Mouse (Mus musculus) heart, postnatal 4 days (tissue): Measurements from ENCODE around the gene Cmtr1. TPM values are rescaled to one million over a fixed set of nuclear protein-coding genes. Genes with fewer than 3 reads are reported as not detected.
"Not testable (repeated sequence)": the region's sequence is repeated elsewhere in the genome, so short reads cannot be mapped to it uniquely, and the experiment has no call there.

Source experiments
- DNase-seq: peaks from one replicate; pipeline ENCODE4 v3.0.0; 2021
- total RNA-seq, 2 experiments: library from RNA; stranded (reverse); gene quantifications; 2 replicates each; pipeline ENCODE4 v1.2.3; 2021

The Cmtr1 gene
- 10 to 100 TPM; 56.9 to 70.7 TPM for total RNA-seq

DNA sequence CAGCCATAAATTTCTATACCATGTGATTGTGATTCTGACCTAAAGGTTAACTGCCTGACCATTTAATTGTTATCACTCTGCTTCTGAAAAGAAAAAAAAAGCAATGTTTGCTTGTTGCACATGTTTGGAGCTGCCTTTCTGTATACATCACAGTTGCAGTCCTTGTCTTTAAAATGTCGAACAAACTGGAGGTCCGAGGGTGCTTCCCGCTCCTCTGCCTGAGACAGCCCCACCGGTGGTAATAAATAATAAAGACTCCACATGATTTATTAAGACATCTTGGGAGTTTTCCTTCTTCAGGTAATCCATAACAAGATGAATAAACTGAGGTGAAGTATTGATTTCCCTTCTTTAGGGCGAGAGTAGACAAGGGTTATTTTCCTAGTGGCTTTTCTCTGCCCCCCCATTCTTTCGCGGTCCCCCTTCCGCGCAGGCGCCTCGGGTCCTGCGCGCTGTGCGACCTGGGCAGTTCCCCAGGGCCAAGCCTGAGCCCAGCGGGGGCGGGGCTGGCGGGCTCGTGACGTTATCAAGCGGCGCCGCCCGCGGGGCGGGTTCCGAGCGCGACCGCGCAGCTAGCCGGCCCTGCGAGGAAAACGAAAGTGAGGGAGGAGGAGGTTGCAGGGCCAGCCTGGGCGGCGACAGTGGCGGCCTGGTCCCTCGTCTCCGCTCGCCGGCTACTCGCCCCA, at the start of gene Cmtr1:
Gene Cmtr1 (plus strand): TSS at position 520 of the 686 bp plus-strand sequence.
- peak; percentile 98 for DNase-seq

DNA sequence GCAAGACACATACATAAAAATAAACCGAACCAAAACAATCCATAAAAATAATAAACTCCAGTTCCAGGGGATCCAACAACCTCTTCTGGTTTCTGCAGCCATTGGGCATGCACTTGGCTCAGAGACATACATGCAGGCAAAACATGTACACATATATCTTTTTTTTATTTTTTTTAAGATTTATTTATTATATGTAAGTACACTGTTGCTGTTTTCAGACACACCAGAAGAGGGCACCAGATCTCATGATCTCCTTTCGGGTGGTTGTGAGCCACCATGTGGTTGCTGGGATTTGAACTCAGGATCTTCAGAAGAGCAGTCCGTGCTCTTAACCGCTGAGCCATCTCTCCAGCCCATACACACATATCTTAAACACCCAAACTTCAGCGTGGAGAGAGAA, 46.9 kb upstream of the Cmtr1 start:
- DNase-seq, result not testable (repeated sequence)

DNA sequence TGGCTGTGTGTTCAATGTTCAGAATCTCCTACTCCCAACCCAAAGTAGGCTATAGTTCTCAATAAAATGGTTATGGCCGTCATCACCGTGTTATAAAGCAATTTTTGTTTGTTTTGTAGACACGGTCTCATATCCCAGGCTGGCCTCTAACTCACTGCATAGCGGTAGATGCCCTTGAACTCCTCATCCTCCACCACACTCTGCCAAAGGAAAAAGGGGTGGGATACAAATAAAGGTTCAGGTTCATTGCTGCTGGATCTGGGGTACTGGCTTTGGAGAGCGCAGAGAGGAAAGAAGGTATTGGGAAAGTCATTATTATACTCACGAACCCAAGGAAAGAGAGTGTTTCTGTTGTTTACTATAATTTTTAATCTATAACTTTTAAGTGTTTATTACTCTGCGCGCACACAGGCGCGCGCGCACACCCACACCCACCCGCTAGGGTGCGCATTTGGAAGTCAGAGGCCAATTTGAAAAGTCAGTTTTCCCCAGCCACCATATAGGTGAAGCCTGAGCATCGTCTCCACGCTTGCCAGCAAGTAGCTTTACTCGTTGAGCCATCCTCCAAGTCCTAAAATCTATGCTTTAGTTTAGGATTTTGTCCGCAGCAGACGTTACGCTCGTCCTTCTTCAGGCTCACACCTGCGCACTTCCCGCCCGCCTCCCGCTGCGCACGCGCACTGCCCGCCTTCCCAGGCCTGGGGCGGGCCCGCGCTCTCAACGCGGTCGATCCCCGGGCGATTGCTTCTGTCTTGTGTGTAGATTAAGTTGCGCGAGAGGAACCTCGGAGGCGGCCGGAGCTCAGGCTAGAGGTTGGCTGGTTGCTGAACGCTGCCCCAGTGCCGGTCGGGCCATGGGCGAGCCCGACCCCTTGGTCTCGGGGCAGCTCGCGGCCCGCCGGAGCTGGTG, 46.0 kb upstream of the Cmtr1 start, which contains the start of the genes Rnf8 and Gm28043:
Gene Rnf8 (plus strand): TSS at position 676 of the 909 bp plus-strand sequence.
Gene Gm28043 (plus strand): TSS at position 762 of the 909 bp plus-strand sequence.
- DNase-seq, result peak; percentile 96

DNA sequence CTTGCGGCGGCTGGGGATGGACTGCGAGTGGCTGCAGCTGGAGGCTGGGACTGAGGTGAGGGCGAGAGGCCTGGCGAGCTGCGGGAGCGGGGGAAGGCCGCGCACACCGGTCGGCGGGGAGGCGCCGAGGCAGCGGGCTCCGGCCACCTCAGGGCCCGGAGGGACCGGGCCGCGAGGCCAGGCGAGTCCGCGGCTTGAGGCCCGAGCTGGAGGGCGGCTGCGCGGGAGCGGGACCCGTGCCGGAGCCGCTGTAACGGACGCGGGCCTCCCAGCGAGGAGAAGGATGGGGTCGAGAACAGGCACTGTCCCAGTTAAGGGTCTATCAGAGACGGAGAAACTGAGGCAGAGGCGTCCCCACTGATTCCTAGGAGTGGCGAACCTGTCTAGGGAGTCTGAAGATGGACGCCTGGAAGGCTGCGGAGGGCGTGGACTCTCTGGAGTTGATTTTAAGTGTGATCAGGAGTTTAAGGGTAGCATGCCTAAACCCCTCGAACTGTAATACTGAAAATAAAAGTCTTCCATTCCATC, 45.3 kb upstream of the Cmtr1 start:
- no peak for DNase-seq

GRCm38 (mm10) chr17:29615616-29616015, 44.8 kb upstream of the Cmtr1 start:
- no peak for DNase-seq

- DNase-seq, result no peak
These were observed 41.2 kb upstream of the Cmtr1 start for GRCm38 (mm10) chr17:29619231-29619630.

DNA sequence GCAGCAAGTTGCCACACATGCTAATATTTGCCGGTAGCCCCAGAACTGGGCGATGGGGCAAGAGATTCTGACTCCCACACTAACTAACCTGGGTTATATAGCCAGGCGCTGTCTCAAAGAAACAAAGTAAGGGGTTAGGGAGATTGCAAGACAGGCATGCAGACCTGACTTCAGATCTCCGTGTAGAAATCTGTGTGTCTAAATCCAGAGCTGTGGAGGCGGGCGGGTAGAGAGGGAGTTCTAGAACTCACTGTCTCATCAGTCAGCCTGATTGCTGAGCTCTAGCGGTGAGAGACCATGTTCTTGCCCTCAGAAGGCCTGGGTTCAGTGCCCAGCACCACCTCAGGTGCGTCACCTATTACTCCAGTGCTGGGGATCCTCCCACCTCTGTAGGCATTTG, 36.9 kb upstream of the Cmtr1 start:
- no peak for DNase-seq

DNA sequence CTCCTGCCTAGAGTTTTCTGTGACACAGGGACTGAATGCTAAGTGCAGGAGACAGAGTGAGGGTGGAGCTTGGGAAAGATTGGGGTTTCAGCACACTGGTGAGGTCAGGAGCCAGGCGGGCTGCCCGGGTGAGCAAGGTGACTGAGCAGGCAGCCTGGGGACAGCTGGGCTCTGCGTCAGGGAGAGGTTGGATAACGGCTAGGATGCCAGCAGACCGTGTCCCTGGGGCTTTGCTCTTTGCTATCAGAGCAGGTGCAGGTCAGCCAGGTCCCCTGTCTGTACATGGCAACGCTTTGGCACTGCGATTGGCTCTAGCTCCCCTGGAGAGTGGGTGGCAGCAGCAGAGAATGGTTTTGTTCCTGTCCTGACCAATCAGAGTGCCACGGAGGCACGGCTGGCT, 33.1 kb upstream of the Cmtr1 start:
- no peak for DNase-seq

DNA sequence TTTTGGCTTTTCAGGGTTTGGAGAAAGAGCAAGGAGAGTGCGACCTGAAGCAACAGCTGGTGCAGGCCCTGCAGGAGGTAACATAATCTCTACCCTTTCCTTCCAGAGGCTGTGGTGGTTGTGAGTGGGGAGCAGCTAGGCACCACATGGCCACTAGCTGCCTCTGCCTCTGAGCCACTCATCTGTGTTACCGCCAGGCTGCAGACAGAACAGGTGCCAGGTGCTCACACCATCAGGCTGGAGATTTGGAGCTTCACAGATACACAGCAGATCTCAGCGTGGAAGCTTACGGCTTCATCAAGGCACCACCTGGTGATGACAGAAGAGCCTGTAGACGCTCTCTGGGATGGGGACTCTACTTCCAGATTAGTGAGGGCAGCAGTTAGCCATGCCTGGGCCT, 31.4 kb upstream of the Cmtr1 start:
- DNase-seq, result no peak

DNA sequence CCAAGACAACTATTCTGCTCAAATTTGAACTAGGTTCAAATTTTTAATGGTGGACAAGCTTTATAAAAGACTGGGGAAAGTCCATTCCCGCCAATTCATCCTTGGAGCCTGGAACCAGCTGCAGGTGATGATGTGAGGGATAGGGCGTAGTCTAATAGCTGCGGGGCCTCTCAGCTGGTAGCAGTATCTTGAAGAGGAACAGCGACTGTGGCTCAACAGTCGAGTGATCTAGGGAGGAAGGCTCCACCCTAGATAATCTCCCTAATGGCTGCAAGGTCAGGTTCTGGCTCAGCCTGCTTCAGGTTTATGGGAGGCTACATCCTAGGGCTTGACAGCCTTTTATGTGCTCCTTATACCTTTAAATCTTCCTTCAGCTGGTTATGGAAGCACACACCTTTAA, 30.8 kb upstream of the Cmtr1 start:
- no peak for DNase-seq

GRCm38 (mm10) chr17:29632312-29632711, 28.1 kb upstream of the Cmtr1 start:
- no peak for DNase-seq

GRCm38 (mm10) chr17:29635492-29635891, 24.9 kb upstream of the Cmtr1 start:
- no peak for DNase-seq

GRCm38 (mm10) chr17:29636118-29636517, 24.3 kb upstream of the Cmtr1 start:
- DNase-seq, result peak; percentile 56

GRCm38 (mm10) chr17:29637377-29637776, 23.0 kb upstream of the Cmtr1 start:
- peak; percentile 29 for DNase-seq

DNA sequence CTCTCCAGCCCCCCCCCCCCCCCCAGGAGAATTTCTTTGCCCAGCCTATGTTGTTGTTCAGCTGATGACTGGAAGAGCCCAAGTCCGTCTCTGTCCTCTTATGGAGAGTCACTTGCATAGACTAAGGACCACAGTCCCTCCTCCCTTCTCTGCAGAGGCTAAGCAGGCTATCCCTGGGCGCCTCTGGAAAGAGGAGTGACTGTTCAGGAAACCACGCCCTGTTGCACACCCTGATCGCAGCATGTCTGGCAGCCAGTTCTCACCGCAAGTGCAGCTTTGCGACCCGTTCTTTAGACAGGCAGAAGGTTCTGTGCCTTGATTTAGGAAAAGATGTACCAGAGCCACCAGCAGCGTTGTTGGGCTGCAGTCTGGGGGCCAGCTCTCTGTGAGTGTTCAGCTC, 22.5 kb upstream of the Cmtr1 start:
- DNase-seq, result peak; percentile 25

GRCm38 (mm10) chr17:29640971-29641370, 19.4 kb upstream of the Cmtr1 start:
- DNase-seq, result no peak

DNA sequence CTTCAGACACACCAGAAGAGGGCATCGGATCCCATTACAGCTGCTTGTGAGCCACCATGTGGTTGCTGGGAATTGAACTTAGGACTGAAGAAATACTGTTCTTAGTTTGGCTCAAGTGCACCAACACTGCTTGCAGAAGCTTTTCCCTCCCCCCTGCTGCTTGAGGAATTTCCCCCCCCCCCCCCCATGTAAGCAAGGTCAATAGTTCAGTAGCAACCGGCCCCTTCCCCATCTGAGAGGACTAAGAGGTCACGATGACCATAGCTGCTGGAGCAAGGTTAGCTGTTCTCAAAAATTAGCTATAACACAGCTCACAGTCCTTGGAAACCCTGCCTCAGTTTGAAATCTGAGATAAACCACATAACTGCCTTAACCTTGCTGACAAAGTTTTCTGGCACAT, 18.2 kb upstream of the Cmtr1 start:
- DNase-seq, result no peak

DNA sequence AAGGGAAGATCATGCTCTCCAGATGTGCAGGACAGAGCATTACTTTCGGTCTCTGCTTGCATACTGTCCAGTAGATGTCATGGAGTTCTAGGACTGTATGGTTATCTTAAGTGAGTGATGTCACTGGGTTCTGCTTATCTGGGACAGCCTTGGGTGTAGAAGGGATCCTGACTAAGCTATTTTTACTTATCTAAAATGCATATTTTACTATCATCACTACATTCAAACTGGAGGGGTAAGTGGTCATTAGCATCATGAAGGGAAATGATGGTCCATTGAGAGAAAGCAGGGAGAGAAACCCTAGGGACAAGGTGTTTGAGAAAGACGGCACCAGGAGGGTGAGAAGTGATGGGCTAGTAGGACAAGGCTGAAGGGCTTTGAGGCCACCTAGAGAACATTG, 2.1 kb upstream of the Cmtr1 start:
- DNase-seq, result no peak

DNA sequence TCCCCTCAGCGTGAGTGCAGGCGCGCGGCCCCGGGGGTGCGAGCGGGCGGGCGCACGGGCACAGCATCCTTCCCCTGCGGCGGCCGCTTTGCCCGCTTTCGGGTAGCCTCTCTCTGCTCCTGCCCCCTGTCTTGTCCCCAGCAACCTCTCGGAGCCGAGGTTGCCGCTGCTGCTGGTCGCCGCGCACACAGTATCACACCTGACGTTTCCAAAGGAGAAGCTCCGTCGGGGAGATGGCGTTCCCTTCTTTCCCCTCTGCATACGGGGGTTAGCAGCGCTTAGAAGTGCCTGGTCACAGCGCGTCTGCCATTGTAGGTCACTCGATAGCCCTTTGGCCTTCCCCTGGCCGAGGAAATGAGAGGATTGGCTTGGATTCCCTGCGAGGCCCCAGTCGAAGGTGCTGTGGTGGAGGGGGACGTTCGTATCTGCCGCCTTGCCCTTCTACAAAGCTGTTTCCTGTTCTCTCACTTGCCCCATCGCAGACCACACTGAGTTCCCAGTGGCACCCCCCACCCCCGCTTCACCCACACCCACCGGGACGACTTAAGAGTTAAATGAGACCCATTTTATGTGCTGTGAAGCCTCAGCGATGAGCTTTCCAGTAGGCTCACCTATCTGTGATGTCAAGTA, 482 bp downstream of the Cmtr1 start:
- no peak for DNase-seq

GRCm38 (mm10) chr17:29662145-29662544, 1.8 kb downstream of the Cmtr1 start:
- DNase-seq, result no peak

- no peak for DNase-seq
These were observed 7.9 kb downstream of the Cmtr1 start for GRCm38 (mm10) chr17:29668051-29668986.

GRCm38 (mm10) chr17:29669030-29669429, 8.6 kb downstream of the Cmtr1 start:
- DNase-seq, result no peak
